Mouse (Mus musculus) stomach, postnatal 0 days (tissue): ENCODE measurements around the gene Zfp366.

Source experiments
- CTCF ChIP-seq: IDR thresholded peaks from 2 replicates; pipeline ENCODE4 v1.5.1; 2016; ENCODE audit warnings: antibody characterized with exemption, low read depth, mild to moderate bottlenecking, moderate library complexity
- EP300 ChIP-seq: optimal IDR thresholded peaks from 2 replicates; pipeline ENCODE3; 2016; ENCODE audit warnings: antibody characterized with exemption

GRCm38 (mm10) chr13:99207214-99207613 lies 22.6 kb downstream of the Zfp366 start:
- no peak for TF ChIP-seq CTCF
- no peak for TF ChIP-seq EP300
